Mouse (Mus musculus) liver, adult (tissue): ENCODE data around the gene Gadl1.

ENCODE experiments used
- GATA4 ChIP-seq: IDR thresholded peaks from 2 replicates; pipeline ENCODE4 v1.6.1; 2014; ENCODE audit warnings: mild to moderate bottlenecking, low read length; ENCODE audit not compliant: insufficient replicate concordance

The Gadl1 gene

DNA sequence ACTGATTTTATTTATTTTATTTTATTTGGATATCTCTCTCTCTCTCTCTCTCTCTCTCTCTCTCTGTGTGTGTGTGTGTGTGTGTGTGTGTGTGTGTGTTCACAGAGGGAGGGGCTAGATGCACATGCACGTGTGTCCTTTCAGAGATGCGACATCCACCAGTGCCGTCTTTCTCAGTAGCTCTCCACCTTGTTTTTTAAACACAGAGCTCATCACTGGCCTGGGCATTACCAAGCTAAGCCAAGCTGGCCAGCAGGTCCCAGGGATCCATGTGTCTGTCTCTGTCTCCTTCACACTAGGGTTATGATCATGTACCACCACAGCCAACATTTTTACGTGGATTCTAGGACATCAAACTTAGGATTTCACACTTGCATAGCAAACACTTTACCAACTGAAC, 130.7 kb downstream of the Gadl1 start:
- no peak for TF ChIP-seq GATA4

- TF ChIP-seq GATA4, result no peak
These were observed 132.1 kb downstream of the Gadl1 start for GRCm38 (mm10) chr9:116041369-116041768.

- TF ChIP-seq GATA4, result no peak
These were observed 132.5 kb downstream of the Gadl1 start for GRCm38 (mm10) chr9:116041787-116042186.

- TF ChIP-seq GATA4, result no peak
These were observed 140.7 kb downstream of the Gadl1 start for GRCm38 (mm10) chr9:116049985-116050384.

- no peak for TF ChIP-seq GATA4
These were observed 144.7 kb downstream of the Gadl1 start for GRCm38 (mm10) chr9:116053976-116054375.

DNA sequence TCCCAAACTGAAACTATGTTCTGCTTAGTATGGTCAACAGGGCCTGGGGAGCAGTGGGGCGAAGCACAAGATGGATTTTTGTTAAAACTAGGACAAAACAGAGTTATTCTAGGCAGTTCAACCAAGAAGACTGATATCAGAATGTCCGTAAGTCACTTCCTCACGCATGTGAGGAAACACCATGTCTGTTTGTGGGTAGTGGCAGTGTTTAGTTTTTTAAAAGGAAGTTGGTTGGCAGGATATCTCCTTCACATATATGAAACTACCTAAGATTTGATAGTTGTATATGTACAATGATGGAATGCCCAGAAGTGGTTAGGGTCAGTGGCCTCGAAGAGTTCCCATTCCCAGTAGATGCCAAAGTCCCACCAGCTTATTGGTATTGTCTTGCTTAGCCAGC, 149.2 kb downstream of the Gadl1 start:
- no peak for TF ChIP-seq GATA4

- TF ChIP-seq GATA4, result no peak
These were observed 149.9 kb downstream of the Gadl1 start for GRCm38 (mm10) chr9:116059156-116059555.

- TF ChIP-seq GATA4, result no peak
These were observed 151.4 kb downstream of the Gadl1 start for GRCm38 (mm10) chr9:116060691-116061090.

DNA sequence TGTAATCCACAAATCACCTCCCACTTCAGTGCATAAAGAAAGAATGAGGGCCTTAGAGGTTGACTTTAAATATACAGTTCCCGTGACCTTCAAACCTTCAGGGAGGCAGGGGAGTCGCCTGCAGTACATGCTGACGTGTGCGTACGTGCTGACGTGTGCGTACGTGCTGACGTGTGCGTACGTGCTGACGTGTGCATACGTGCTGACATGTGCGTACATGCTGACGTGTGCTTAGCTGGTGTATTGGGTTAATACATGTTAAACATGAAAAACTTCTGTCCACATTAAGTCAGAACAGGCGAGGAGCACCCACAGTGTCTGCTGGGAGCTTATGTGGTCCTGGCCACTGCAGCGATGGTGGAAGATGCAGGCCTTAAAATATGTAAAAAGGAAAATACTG, 155.5 kb downstream of the Gadl1 start:
- no peak for TF ChIP-seq GATA4

- TF ChIP-seq GATA4, result no peak
These were observed 166.9 kb downstream of the Gadl1 start for GRCm38 (mm10) chr9:116076163-116076562.

DNA sequence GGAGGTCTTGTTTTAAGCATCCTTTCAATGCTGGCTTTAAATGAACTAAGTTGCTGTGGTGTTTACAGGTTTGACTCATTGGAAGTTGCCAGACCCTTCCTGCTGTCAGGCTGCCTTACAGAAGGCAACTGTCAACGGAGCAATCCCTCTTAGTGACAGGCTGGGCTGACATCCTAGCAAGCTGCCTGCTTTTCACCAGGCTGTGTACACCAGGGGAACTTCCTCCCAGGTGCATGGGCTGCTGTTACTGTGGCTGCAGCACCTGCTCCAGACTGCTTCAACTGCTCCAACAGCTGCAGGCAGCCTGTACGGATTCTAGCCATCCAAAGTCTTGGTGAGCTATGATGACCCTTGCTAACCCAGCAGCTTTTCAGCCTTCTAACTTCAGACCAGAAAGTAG, 167.7 kb downstream of the Gadl1 start:
- no peak for TF ChIP-seq GATA4

GRCm38 (mm10) chr9:116077419-116077818, 168.2 kb downstream of the Gadl1 start:
- no peak for TF ChIP-seq GATA4

- TF ChIP-seq GATA4, result no peak
These were observed 172.5 kb downstream of the Gadl1 start for GRCm38 (mm10) chr9:116081781-116082180.

DNA sequence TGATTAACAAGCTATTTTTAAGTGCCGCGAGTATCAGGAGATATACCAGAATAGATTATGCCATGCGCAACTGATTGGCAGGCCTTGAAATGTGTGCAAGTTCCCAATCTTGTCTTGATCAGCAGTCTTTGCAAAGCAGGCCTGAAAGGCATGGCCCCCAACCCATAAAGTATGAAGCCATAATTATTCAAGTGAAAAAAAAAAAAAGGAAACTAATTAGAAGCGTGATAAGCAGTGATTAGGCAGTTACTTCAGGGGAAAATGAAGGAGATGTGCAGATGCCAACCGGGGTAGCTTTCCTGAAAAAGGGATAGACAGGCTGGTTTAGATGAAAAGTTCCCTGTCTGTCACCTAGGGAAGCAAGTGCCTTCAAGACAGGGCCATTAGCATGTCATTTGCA, 174.0 kb downstream of the Gadl1 start:
- TF ChIP-seq GATA4, result no peak

DNA sequence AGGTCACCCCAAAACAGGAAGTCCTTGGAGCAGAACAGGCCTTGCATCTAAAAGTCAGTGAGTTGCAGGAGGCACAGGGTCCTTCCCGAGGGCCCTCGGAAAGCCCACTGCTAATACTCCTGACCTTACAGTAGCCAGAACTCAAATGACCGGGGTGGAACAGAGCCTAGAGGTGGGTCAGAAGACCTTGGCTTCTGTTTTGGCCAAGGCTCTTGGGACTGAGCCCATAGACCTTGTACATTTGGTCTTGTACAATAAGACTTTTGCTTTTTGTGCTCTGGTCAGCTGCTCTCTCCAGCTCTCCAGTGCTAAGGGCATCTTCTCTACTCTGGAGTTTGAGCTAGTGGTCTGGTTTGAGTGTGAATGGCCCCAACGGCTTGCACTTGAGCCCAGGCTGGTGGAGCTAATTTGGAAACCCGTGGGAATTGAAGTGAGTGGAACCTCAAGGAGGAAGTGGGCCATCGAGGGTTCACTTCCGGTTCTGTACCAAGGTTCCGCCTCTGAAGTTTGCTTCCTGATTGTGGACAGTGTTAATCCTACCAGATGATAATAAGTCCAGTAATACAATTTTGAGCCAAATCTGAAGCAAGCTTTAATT, 174.6 kb downstream of the Gadl1 start:
- TF ChIP-seq GATA4, result no peak

DNA sequence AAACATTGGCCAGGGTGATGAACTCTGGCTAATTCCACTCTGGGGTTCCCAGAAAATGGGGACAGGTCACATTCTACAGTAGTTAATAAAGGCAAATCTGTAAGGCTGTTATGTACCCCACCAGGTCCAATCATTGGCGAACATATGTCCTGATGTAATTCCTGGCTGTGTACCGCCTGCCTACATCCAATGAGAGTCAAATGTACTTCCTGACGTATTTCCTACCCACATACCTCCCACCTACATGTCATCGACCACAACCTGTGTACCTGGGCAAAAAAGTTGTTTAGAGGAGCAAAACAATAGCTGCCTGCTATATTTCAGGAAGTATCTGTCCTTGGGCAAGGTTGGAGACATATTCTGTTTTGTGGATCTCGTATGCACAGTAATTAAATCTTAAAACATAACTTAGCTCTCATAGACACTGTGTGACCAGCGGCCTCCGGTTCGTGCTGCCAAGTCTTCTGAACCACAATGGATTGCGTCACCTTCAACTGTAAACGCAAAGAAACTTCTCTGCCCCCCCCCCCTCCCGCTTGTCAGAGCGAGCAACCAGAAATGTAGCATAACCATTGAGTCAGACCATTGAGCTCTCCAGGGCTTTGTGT, 175.2 kb downstream of the Gadl1 start:
- TF ChIP-seq GATA4, result no peak

- TF ChIP-seq GATA4, result no peak
These were observed 176.7 kb downstream of the Gadl1 start for GRCm38 (mm10) chr9:116085999-116086398.
